22 mouse cellular contexts compared by ENCODE assay signal in genomic region chr12:28622641-28623040, GRCm38 (mm10). TPM values are rescaled to one million over a fixed set of nuclear protein-coding genes. Genes with fewer than 3 reads are reported as not detected.
DNase-seq lines count a peak whose midpoint lies in the region; ATAC-seq lines count a peak whose summit lies in the region.
"Had no signal": no experiment of that assay in that cellular context is flagged by ENCODE, and none has a peak within 500 bp of the region (broad histone marks: within the 10 kb centered on the region; RNA-seq: fewer than 3 reads in every experiment).

No protein-coding gene starts in this region.

- no peak overlapping the region for H3K4me2 ChIP-seq in kidney, embryonic 14.5 days (replicated peaks; ENCODE audit: low read depth, low read length)
- no peak overlapping the region for H3K4me2 ChIP-seq in lung, embryonic 16.5 days (ENCODE audit: low read depth, low read length)
- no peak overlapping the region for H3K4me2 ChIP-seq in forebrain, embryonic 13.5 days
- H3K4me2 ChIP-seq: hindbrain, embryonic 14.5 days had no signal

- no peak for ATAC-seq in kidney, embryonic 14.5 days (ENCODE audit: low FRiP score, low TSS enrichment)
- no peak for ATAC-seq in lung, embryonic 16.5 days (ENCODE audit: low read depth)
- ATAC-seq in forebrain, embryonic 13.5 days: no peak
- ATAC-seq: forebrain, embryonic 14.5 days had no signal

- WGBS in heart, embryonic 10.5 days: 72% methylated on average over 1 of the region's 1 CpGs
- WGBS in kidney, embryonic 14.5 days: 69% methylated on average over 1 of the region's 1 CpGs
- WGBS in lung, embryonic 16.5 days: 55% methylated on average over 1 of the region's 1 CpGs
- WGBS in forebrain, embryonic 13.5 days: 92% methylated on average over 1 of the region's 1 CpGs

- no peaks in the 10 kb centered on the region for H3K27me3 ChIP-seq in heart, embryonic 10.5 days (ENCODE audit: insufficient read depth, poor library complexity, severe bottlenecking)
- no peaks in the 10 kb centered on the region for H3K27me3 ChIP-seq in kidney, embryonic 14.5 days (ENCODE audit: control insufficient read depth, insufficient read depth, low read length)
- H3K27me3 ChIP-seq in lung, embryonic 16.5 days (ENCODE audit: control insufficient read depth, insufficient read depth, low read depth, low read length): no peaks in the 10 kb centered on the region
- H3K27me3 ChIP-seq in forebrain, embryonic 13.5 days: no peaks in the 10 kb centered on the region

- DNase-seq in heart, embryonic 10.5 days (ENCODE audit: low spot score): no peak
- DNase-seq in heart, postnatal 36 days: no peak
- DNase-seq in kidney, adult 11 months: no peak
- DNase-seq in lung, adult 18-20 months: no peak
- DNase-seq in adipocyte (ENCODE audit: low spot score): no peak
- DNase-seq: adrenal gland, postnatal 10 days; cerebellum, adult 11-12 months; cerebellum, postnatal 25 days; kidney, adult 9 months had no signal

- peak overlapping the region; percentile 79 for H3K27ac ChIP-seq in heart, embryonic 10.5 days
- peak overlapping the region; percentile 55; the same call in 1 of the 2 replicates for H3K27ac ChIP-seq in kidney, embryonic 14.5 days (ENCODE audit: low read depth, low read length)
- peak overlapping the region; percentile 41 for H3K27ac ChIP-seq in lung, embryonic 16.5 days (ENCODE audit: low read length)
- no peak overlapping the region for H3K27ac ChIP-seq in forebrain, embryonic 13.5 days
- H3K27ac ChIP-seq: embryonic facial prominence, embryonic 10.5 days; hindbrain, embryonic 14.5 days; limb, embryonic 10.5 days had no signal

- no peaks in the 10 kb centered on the region for H3K9me3 ChIP-seq in heart, embryonic 10.5 days
- H3K9me3 ChIP-seq in kidney, embryonic 14.5 days (ENCODE audit: control insufficient read depth, low read length): no peaks in the 10 kb centered on the region
- no peaks in the 10 kb centered on the region for H3K9me3 ChIP-seq in lung, embryonic 16.5 days (ENCODE audit: control insufficient read depth, low read length)
- no peaks in the 10 kb centered on the region for H3K9me3 ChIP-seq in forebrain, embryonic 13.5 days (replicated peaks)
- H3K9me3 ChIP-seq: embryonic facial prominence, embryonic 10.5 days; limb, embryonic 10.5 days had no signal

- H3K4me1 ChIP-seq in heart, embryonic 10.5 days: peaks cover 38% of the 10 kb centered on the region
- peaks cover 7% of the 10 kb centered on the region; the same call in 1 of the 2 replicates for H3K4me1 ChIP-seq in kidney, embryonic 14.5 days (ENCODE audit: control insufficient read depth, insufficient read depth, low read length)
- peaks cover 21% of the 10 kb centered on the region for H3K4me1 ChIP-seq in lung, embryonic 16.5 days (replicated peaks; ENCODE audit: control insufficient read depth, insufficient read depth, low read length)
- peaks cover 7% of the 10 kb centered on the region; the same call in 1 of the 2 replicates for H3K4me1 ChIP-seq in forebrain, embryonic 13.5 days
- H3K4me1 ChIP-seq: limb, embryonic 10.5 days had no signal

- H3K4me3 ChIP-seq in heart, embryonic 10.5 days: 0 out of 2 replicates have a peak overlapping the region, but pooled peaks have one; percentile 1
- H3K4me3 ChIP-seq in kidney, embryonic 14.5 days (ENCODE audit: low read length): no peak overlapping the region
- no peak overlapping the region for H3K4me3 ChIP-seq in lung, embryonic 16.5 days (ENCODE audit: low read length)
- H3K4me3 ChIP-seq in forebrain, embryonic 13.5 days: no peak overlapping the region
- H3K4me3 ChIP-seq: embryonic facial prominence, embryonic 10.5 days; left cerebral cortex, adult 2 months; limb, embryonic 10.5 days had no signal

- intact Hi-C loops in heart, postnatal 36 days (cut with DNase I): no loop called here

- no peaks in the 10 kb centered on the region for H3K36me3 ChIP-seq in heart, embryonic 10.5 days
- H3K36me3 ChIP-seq in kidney, embryonic 14.5 days (ENCODE audit: control insufficient read depth, insufficient read depth, low read length): no peaks in the 10 kb centered on the region
- H3K36me3 ChIP-seq in lung, embryonic 16.5 days (ENCODE audit: control insufficient read depth, insufficient read depth, low read length): no peaks in the 10 kb centered on the region
- H3K36me3 ChIP-seq in forebrain, embryonic 13.5 days (ENCODE audit: poor library complexity, severe bottlenecking): no peaks in the 10 kb centered on the region
- H3K36me3 ChIP-seq: embryonic facial prominence, embryonic 10.5 days; limb, embryonic 10.5 days had no signal

- no peak overlapping the region for H3K9ac ChIP-seq in kidney, embryonic 14.5 days (ENCODE audit: low read depth, low read length)
- no peak overlapping the region for H3K9ac ChIP-seq in lung, embryonic 16.5 days (ENCODE audit: low read length)
- no peak overlapping the region for H3K9ac ChIP-seq in forebrain, embryonic 13.5 days
- H3K9ac ChIP-seq: hindbrain, embryonic 14.5 days had no signal

RNA-seq across cellular contexts. Expression of gene Colec11, which starts 0.5 kb away (rescaled TPM):
- polyA plus RNA-seq in heart, embryonic 10.5 days (2016; fragmentation: Nextera tagmentation; extraction: Ambion mirVana): 6.9 and 9.9 TPM in 2 replicates
- 10 to 100 TPM; 20.5 to 20.8 TPM for total RNA-seq in heart, postnatal 36 days (2021)
- polyA plus RNA-seq in kidney, embryonic 14.5 days (2014; fragmentation: Nextera tagmentation; extraction: Ambion mirVana): 1.9 and 2.6 TPM in 2 replicates
- 4.3 and 5.0 TPM in 2 replicates for polyA plus RNA-seq in lung, embryonic 16.5 days (2015; fragmentation: Nextera tagmentation; extraction: Ambion mirVana)
- 0.18 and 0.40 TPM in 2 replicates for polyA plus RNA-seq in forebrain, embryonic 13.5 days (2015; fragmentation: Nextera tagmentation; extraction: Ambion mirVana)
- polyA plus RNA-seq: limb, embryonic 10.5 days had no signal

RNA-seq across cellular contexts. Expression of gene Rps7, which starts 13.1 kb away (rescaled TPM):
- polyA plus RNA-seq in heart, embryonic 10.5 days (2016; fragmentation: Nextera tagmentation; extraction: Ambion mirVana): 484 and 569 TPM in 2 replicates
- total RNA-seq in heart, postnatal 36 days (2021): 100 to 1,000 TPM; 264 to 294 TPM
- 959 and 1,233 TPM in 2 replicates for polyA plus RNA-seq in kidney, embryonic 14.5 days (2014; fragmentation: Nextera tagmentation; extraction: Ambion mirVana)
- 625 and 691 TPM in 2 replicates for polyA plus RNA-seq in lung, embryonic 16.5 days (2015; fragmentation: Nextera tagmentation; extraction: Ambion mirVana)
- polyA plus RNA-seq in forebrain, embryonic 13.5 days (2015; fragmentation: Nextera tagmentation; extraction: Ambion mirVana): 536 and 650 TPM in 2 replicates

RNA-seq across cellular contexts. Expression of gene Rnaseh1, which starts 26.8 kb away (rescaled TPM):
- polyA plus RNA-seq in heart, embryonic 10.5 days (2016; fragmentation: Nextera tagmentation; extraction: Ambion mirVana): 24.6 and 28.9 TPM in 2 replicates
- 1 to 10 TPM; 6.3 to 6.9 TPM for total RNA-seq in heart, postnatal 36 days (2021)
- polyA plus RNA-seq in kidney, embryonic 14.5 days (2014; fragmentation: Nextera tagmentation; extraction: Ambion mirVana): 27.5 and 31.6 TPM in 2 replicates
- 29.6 and 30.8 TPM in 2 replicates for polyA plus RNA-seq in lung, embryonic 16.5 days (2015; fragmentation: Nextera tagmentation; extraction: Ambion mirVana)
- 28.4 and 29.6 TPM in 2 replicates for polyA plus RNA-seq in forebrain, embryonic 13.5 days (2015; fragmentation: Nextera tagmentation; extraction: Ambion mirVana)

RNA-seq across cellular contexts. Expression of gene Allc, which starts 40.3 kb away (rescaled TPM):
- polyA plus RNA-seq in heart, embryonic 10.5 days (2016; fragmentation: Nextera tagmentation; extraction: Ambion mirVana): not detected in 2 replicates
- total RNA-seq in heart, postnatal 36 days (2021): not detected
- 0.14 TPM in 1 of 2 replicates, not detected in the other for polyA plus RNA-seq in kidney, embryonic 14.5 days (2014; fragmentation: Nextera tagmentation; extraction: Ambion mirVana)
- not detected in 2 replicates for polyA plus RNA-seq in lung, embryonic 16.5 days (2015; fragmentation: Nextera tagmentation; extraction: Ambion mirVana)
- polyA plus RNA-seq in forebrain, embryonic 13.5 days (2015; fragmentation: Nextera tagmentation; extraction: Ambion mirVana): not detected in 2 replicates
- total RNA-seq: adrenal gland, postnatal 10 days; gastrocnemius, postnatal 4 days had no signal
- polyA plus RNA-seq: brain, embryonic 14.5 days; embryonic facial prominence, embryonic 10.5 days; forebrain, embryonic 14.5 days; limb, embryonic 10.5 days; lung, postnatal 0 days; small intestine, adult 2 months; urinary bladder, adult 2 months had no signal

RNA-seq across cellular contexts. Expression of gene Adi1, which starts 52.4 kb away (rescaled TPM):
- 42.9 and 56.2 TPM in 2 replicates for polyA plus RNA-seq in heart, embryonic 10.5 days (2016; fragmentation: Nextera tagmentation; extraction: Ambion mirVana)
- total RNA-seq in heart, postnatal 36 days (2021): 10 to 100 TPM; 47.3 to 51.7 TPM
- polyA plus RNA-seq in kidney, embryonic 14.5 days (2014; fragmentation: Nextera tagmentation; extraction: Ambion mirVana): 87.4 and 89.1 TPM in 2 replicates
- polyA plus RNA-seq in lung, embryonic 16.5 days (2015; fragmentation: Nextera tagmentation; extraction: Ambion mirVana): 83.1 and 84.0 TPM in 2 replicates
- polyA plus RNA-seq in forebrain, embryonic 13.5 days (2015; fragmentation: Nextera tagmentation; extraction: Ambion mirVana): 42.2 and 44.6 TPM in 2 replicates
